Mouse (Mus musculus) ovary, adult 18-20 months (tissue): Measurements from ENCODE around the gene Reep1.
A peak's percentile ranks its signal among the peaks of the same experiment; 100 is the strongest.

ENCODE experiments used
- DNase-seq: peaks from one replicate; pipeline ENCODE4 v3.0.0; 2022; ENCODE audit warnings: low spot score, mixed read lengths

Gene Reep1

GRCm38 (mm10) chr6:71707511-71708501 lies at the start of gene Reep1:
Gene Reep1 (plus strand): TSS chr6:71707561.
- peak; percentile 60 for DNase-seq

GRCm38 (mm10) chr6:71658290-71658689 lies 49.1 kb upstream of the Reep1 start:
- DNase-seq = peak; percentile 13

GRCm38 (mm10) chr6:71664511-71664910 lies 42.9 kb upstream of the Reep1 start:
- DNase-seq = no peak

- no peak for DNase-seq
Measured at GRCm38 (mm10) chr6:71673166-71673565, 34.2 kb upstream of the Reep1 start.

GRCm38 (mm10) chr6:71678891-71679290 lies 28.5 kb upstream of the Reep1 start:
- no peak for DNase-seq

GRCm38 (mm10) chr6:71695150-71695549 lies 12.2 kb upstream of the Reep1 start:
- DNase-seq = no peak

- DNase-seq = no peak
Measured at GRCm38 (mm10) chr6:71695599-71695998, 11.8 kb upstream of the Reep1 start.

GRCm38 (mm10) chr6:71706871-71707270 lies 490 bp upstream of the Reep1 start:
- DNase-seq = no peak

GRCm38 (mm10) chr6:71708528-71708927 lies 1.2 kb downstream of the Reep1 start:
- DNase-seq = no peak

- DNase-seq = no peak
Measured at GRCm38 (mm10) chr6:71710323-71710722, 3.0 kb downstream of the Reep1 start.

- DNase-seq = no peak
Measured at GRCm38 (mm10) chr6:71711201-71711600, 3.8 kb downstream of the Reep1 start.

- no peak for DNase-seq
Measured at GRCm38 (mm10) chr6:71713532-71713931, 6.2 kb downstream of the Reep1 start.

- DNase-seq = no peak
Measured at GRCm38 (mm10) chr6:71715006-71715405, 7.6 kb downstream of the Reep1 start.

- no peak for DNase-seq
Measured at GRCm38 (mm10) chr6:71716434-71716833, 9.1 kb downstream of the Reep1 start.

GRCm38 (mm10) chr6:71718322-71718721 lies 11.0 kb downstream of the Reep1 start:
- no peak for DNase-seq

- no peak for DNase-seq
Measured at GRCm38 (mm10) chr6:71719302-71719701, 11.9 kb downstream of the Reep1 start.

- DNase-seq = no peak
Measured at GRCm38 (mm10) chr6:71722988-71723387, 15.6 kb downstream of the Reep1 start.

- DNase-seq = no peak
Measured at GRCm38 (mm10) chr6:71723555-71723954, 16.2 kb downstream of the Reep1 start.

GRCm38 (mm10) chr6:71726710-71727109 lies 19.3 kb downstream of the Reep1 start:
- DNase-seq = no peak

GRCm38 (mm10) chr6:71728306-71728705 lies 20.9 kb downstream of the Reep1 start:
- no peak for DNase-seq

GRCm38 (mm10) chr6:71734910-71735599 lies 27.7 kb downstream of the Reep1 start:
- DNase-seq = no peak

- no peak for DNase-seq
Measured at GRCm38 (mm10) chr6:71735600-71736010, 28.2 kb downstream of the Reep1 start.

GRCm38 (mm10) chr6:71736101-71736500 lies 28.7 kb downstream of the Reep1 start:
- no peak for DNase-seq
